Mouse (Mus musculus): ENCODE data around the gene Nr1d1.

DNA sequence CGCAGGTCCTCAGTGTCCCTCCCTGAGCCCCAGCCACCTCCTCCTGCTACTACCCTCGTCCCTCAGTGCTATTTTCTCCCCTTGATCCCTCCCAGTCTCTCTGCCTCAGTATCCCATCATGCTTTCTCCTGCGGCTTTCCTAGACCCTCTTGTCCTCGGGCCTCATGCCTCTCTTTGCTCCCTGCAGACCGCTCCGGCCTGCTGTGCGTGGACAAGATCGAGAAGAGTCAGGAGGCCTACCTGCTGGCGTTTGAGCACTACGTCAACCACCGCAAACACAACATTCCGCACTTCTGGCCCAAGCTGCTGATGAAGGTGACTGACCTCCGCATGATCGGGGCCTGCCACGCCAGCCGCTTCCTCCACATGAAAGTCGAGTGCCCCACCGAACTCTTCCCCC is 11.0 kb downstream of the Nr1d1 start:
- TF ChIP-seq POLR2A (IDR thresholded peaks at IDR 0.05; ENCODE audit: control insufficient read depth in 1 of 2, insufficient read depth in 1 of 2, low read depth in 1 of 2, low read length in 2 of 2, poor library complexity in 1 of 2), result no peak
- no peak for TF ChIP-seq TCF12 (IDR thresholded peaks at IDR 0.05; ENCODE audit: low read depth, low read length)
- TF ChIP-seq MXI1 (IDR thresholded peaks at IDR 0.05; ENCODE audit: low read depth, low read length), result no peak
- no peak for TF ChIP-seq MEF2A (IDR thresholded peaks at IDR 0.05; ENCODE audit: extremely low read depth, insufficient replicate concordance, low read depth, low read length, poor library complexity, severe bottlenecking)
- no peak for TF ChIP-seq TBP (IDR thresholded peaks at IDR 0.05; ENCODE audit: low read depth, low read length)
- no peak for TF ChIP-seq NRF1 (IDR thresholded peaks at IDR 0.05; ENCODE audit: insufficient read depth, low read depth, low read length, poor library complexity, severe bottlenecking)
- TF ChIP-seq CTCF (IDR thresholded peaks at IDR 0.05 in 2 of 3, conservative IDR thresholded peaks at IDR 0.05 in 1 of 3; ENCODE audit: control insufficient read depth in 1 of 3, insufficient read depth in 1 of 3, low read depth in 2 of 3, low read length in 3 of 3, poor library complexity in 1 of 3, severe bottlenecking in 1 of 3), result no peak
- TF ChIP-seq BHLHE40 (IDR thresholded peaks at IDR 0.05; ENCODE audit: borderline replicate concordance, low read depth, low read length), result no peak
- no peak for TF ChIP-seq UBTF (IDR thresholded peaks at IDR 0.05; ENCODE audit: borderline replicate concordance, insufficient read depth, low read depth, low read length)
- no peak for TF ChIP-seq MAX (IDR thresholded peaks at IDR 0.05; ENCODE audit: low read length)

Measured in MEL (cell line).